Mouse (Mus musculus) brain, embryonic 14.5 days (tissue): ENCODE results near the gene Auts2. TPM values are rescaled to one million over a fixed set of nuclear protein-coding genes. Genes with fewer than 3 reads are reported as not detected.

Experiments
- DNase-seq: peaks from one replicate; pipeline ENCODE4 v3.0.0-alpha.2; 2011; ENCODE audit warnings: low read depth
- CTCF ChIP-seq: fragments of 200-500 bp; IDR thresholded peaks from 2 replicates; pipeline ENCODE4 v1.5.1; 2012; ENCODE audit warnings: inconsistent platforms, mild to moderate bottlenecking, moderate library complexity, borderline replicate concordance; ENCODE audit not compliant: insufficient read depth, insufficient read length; ENCODE audit errors: extremely low read depth
- POLR2A ChIP-seq: fragments of 200-500 bp; IDR thresholded peaks from 2 replicates; pipeline ENCODE4 v1.6.1; 2012; ENCODE audit warnings: mild to moderate bottlenecking, inconsistent platforms, borderline replicate concordance; ENCODE audit not compliant: poor library complexity, insufficient read depth, insufficient read length, severe bottlenecking; ENCODE audit errors: extremely low read depth
- polyA plus RNA-seq: library from polyadenylated mRNA; depleted of rRNA; stranded (reverse); fragments of >200 nt; gene quantifications from 2 replicates; pipeline ENCODE4 v1.2.3, GENCODE M21; 2012

The Auts2 gene
- polyA plus RNA-seq, 1 experiment: 122 TPM

- no peak for TF ChIP-seq CTCF
- no peak for TF ChIP-seq POLR2A
- DNase-seq: peak; percentile 93
Observed at GRCm38 (mm10) chr5:132074360-132074723, 468.8 kb downstream of the Auts2 start.

- TF ChIP-seq POLR2A: no peak
- no peak for TF ChIP-seq CTCF
- peak; percentile 71 for DNase-seq
Observed at GRCm38 (mm10) chr5:132073677-132074359, 469.3 kb downstream of the Auts2 start.

- no peak for TF ChIP-seq POLR2A
- TF ChIP-seq CTCF: no peak
- peak; percentile 93 for DNase-seq
Observed at GRCm38 (mm10) chr5:132072356-132072755, 470.8 kb downstream of the Auts2 start.

- TF ChIP-seq POLR2A (no peak), CTCF (no peak)
- DNase-seq: peak; percentile 69
Observed at GRCm38 (mm10) chr5:132067750-132068739, 475.1 kb downstream of the Auts2 start.

- peak; percentile 41; the same call in 1 of the 2 replicates for TF ChIP-seq CTCF
- no peak for TF ChIP-seq POLR2A
- DNase-seq: no peak
Observed at GRCm38 (mm10) chr5:132060116-132060515, 483.0 kb downstream of the Auts2 start.

- DNase-seq: peak; percentile 38
- TF ChIP-seq CTCF: no peak
- TF ChIP-seq POLR2A: no peak
Observed at GRCm38 (mm10) chr5:132052637-132053036, 490.5 kb downstream of the Auts2 start.

- no peak for DNase-seq
Observed at GRCm38 (mm10) chr5:132039584-132039983, 503.6 kb downstream of the Auts2 start.

GRCm38 (mm10) chr5:132033491-132034350 lies 509.4 kb downstream of the Auts2 start:
- TF ChIP-seq POLR2A: no peak
- TF ChIP-seq CTCF: no peak
- DNase-seq: peak; percentile 92

More at GRCm38 (mm10) chr5:132039584-132039983, 503.6 kb downstream of the Auts2 start:
- TF ChIP-seq CTCF (no peak), POLR2A (no peak)

GRCm38 (mm10) chr5:132030941-132031531 lies 512.1 kb downstream of the Auts2 start:
- no peak; the same call in 1 of the 2 replicates for TF ChIP-seq CTCF
- TF ChIP-seq POLR2A: no peak
- DNase-seq: peak; percentile 93

GRCm38 (mm10) chr5:132029638-132030037 lies 513.5 kb downstream of the Auts2 start:
- peak; percentile 93 for DNase-seq
- TF ChIP-seq POLR2A (no peak), CTCF (no peak)

GRCm38 (mm10) chr5:132029038-132029437 lies 514.1 kb downstream of the Auts2 start:
- no peak for TF ChIP-seq CTCF
- TF ChIP-seq POLR2A: no peak
- DNase-seq: peak; percentile 62
